Mouse (Mus musculus): ENCODE results near the gene Shroom4.

DNA sequence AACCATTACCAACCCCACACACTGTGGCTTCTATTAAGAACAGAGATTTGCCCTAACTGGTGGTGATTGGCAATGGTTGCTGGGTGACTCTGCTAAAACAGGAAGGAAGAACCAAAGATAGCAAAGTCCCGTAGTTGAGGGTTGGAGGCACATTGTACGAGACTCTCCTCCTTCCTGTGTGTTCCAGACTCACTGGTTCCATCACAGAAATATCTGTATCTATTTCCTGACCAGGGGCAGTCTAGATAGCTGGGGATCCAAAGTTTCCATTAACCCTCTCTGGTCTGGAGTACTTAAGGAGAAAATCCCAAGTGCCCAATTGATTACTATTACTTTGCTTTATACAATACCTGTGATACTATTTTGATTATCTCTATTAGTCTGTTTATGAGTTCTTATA is 35.6 kb downstream of the Shroom4 start:
- TF ChIP-seq MAX (IDR thresholded peaks at IDR 0.05; ENCODE audit: low read depth) (no peak), POLR2A (IDR thresholded peaks at IDR 0.05; ENCODE audit: insufficient read length, low read depth) (no peak)

All from myocyte (in vitro differentiated cells).